Mouse (Mus musculus) hindbrain, postnatal 0 days (tissue): ENCODE measurements around the gene Nhej1. TPM values are rescaled to one million over a fixed set of nuclear protein-coding genes. Genes with fewer than 3 reads are reported as not detected.

Experiments
- ATAC-seq: fragments of 200-750 bp; cut with Nextera tagmentation; 2 replicates; pipeline ENCODE4 v1.8.0; 2017; ENCODE audit warnings: mild to moderate bottlenecking, moderate TSS enrichment, moderate library complexity
- DNase-seq: peaks from one replicate; pipeline ENCODE4 v3.0.0-alpha.2; 2015; ENCODE audit warnings: low spot score
- H3K27ac ChIP-seq: fragments of 300-500 bp; sonication (generic); 2 replicates; pipeline ENCODE4 v1.5.1; 2014; ENCODE audit warnings: mild to moderate bottlenecking
- H3K27me3 ChIP-seq: fragments of 300-500 bp; sonication (generic); 2 replicates; pipeline ENCODE4 v1.6.1; 2014; ENCODE audit warnings: low read length, mixed read lengths; ENCODE audit not compliant: insufficient read depth
- H3K36me3 ChIP-seq: fragments of 300-500 bp; sonication (generic); 2 replicates; pipeline ENCODE4 v1.6.1; 2014; ENCODE audit warnings: low read length, mixed read lengths; ENCODE audit not compliant: insufficient read depth
- H3K4me1 ChIP-seq: fragments of 300-500 bp; sonication (generic); 2 replicates; pipeline ENCODE4 v1.6.1; 2014; ENCODE audit warnings: antibody characterized with exemption, low read length, mixed read lengths; ENCODE audit not compliant: insufficient read depth
- H3K4me2 ChIP-seq: fragments of 300-500 bp; sonication (generic); 2 replicates; pipeline ENCODE4 v1.6.1; 2014; ENCODE audit warnings: low read depth, mild to moderate bottlenecking, low read length, moderate library complexity, mixed read lengths
- H3K4me3 ChIP-seq: fragments of 300-500 bp; sonication (generic); 2 replicates; pipeline ENCODE4 v1.5.1; 2014; ENCODE audit warnings: low read length
- H3K9ac ChIP-seq: fragments of 300-500 bp; sonication (generic); replicated peaks from 2 replicates; pipeline ENCODE4 v1.6.1; 2014; ENCODE audit warnings: mild to moderate bottlenecking, low read length, moderate library complexity, mixed read lengths
- H3K9me3 ChIP-seq: fragments of 300-500 bp; sonication (generic); 2 replicates; pipeline ENCODE4 v1.6.1; 2016; ENCODE audit warnings: low read length, mixed read lengths
- CTCF ChIP-seq: IDR thresholded peaks from 2 replicates; pipeline ENCODE4 v1.5.1; 2016; ENCODE audit warnings: antibody characterized with exemption, control low read depth, low read depth
- WGBS: fragments of 180-500 bp; shearing (Covaris S2); extraction: QIAGEN DNeasy Blood & Tissue Kit; methylation state at CpG from one replicate; pipeline ENCODE4 v1.1.7; 2014; 5-methylcytosine and 5-hydroxymethylcytosine counted together
- polyA plus RNA-seq: library from polyadenylated mRNA; unstranded; fragments of >200 nt; fragmentation: Nextera tagmentation; extraction: Ambion mirVana; gene quantifications from 2 replicates; pipeline ENCODE4 v1.2.1, GENCODE M21; 2015
- total RNA-seq: library from RNA; depleted of rRNA; stranded (reverse); fragments of >200 nt; gene quantifications from 2 replicates; pipeline ENCODE4 v1.2.3, GENCODE M21; 2014

The Nhej1 gene
- total and polyA plus RNA-seq, 2 experiments from 2014 or later = 4.4 to 5.2 TPM

GRCm38 (mm10) chr1:74962853-74963227, 162.2 kb downstream of the Nhej1 start:
- ATAC-seq (no peak), DNase-seq (no peak)
- H3K9me3 ChIP-seq = no peaks in the 10 kb centered on the region
- no peak overlapping the region for H3K27ac ChIP-seq
- peaks cover 4% of the 10 kb centered on the region; the same call in 1 of the 2 replicates for H3K4me1 ChIP-seq
- H3K4me3 ChIP-seq = no peak overlapping the region
- WGBS = 89% methylated on average over 5 of the region's 5 CpGs
- H3K4me2 ChIP-seq = no peak overlapping the region
- H3K27me3 ChIP-seq = no peaks in the 10 kb centered on the region
- TF ChIP-seq CTCF = no peak
- no peak overlapping the region for H3K9ac ChIP-seq
- H3K36me3 ChIP-seq = no peaks in the 10 kb centered on the region

GRCm38 (mm10) chr1:74962126-74962852, 162.7 kb downstream of the Nhej1 start:
- no peak for TF ChIP-seq CTCF
- Histone ChIP-seq H3K27ac (no peak overlapping the region), H3K27me3 (no peaks in the 10 kb centered on the region), H3K9me3 (no peaks in the 10 kb centered on the region), H3K9ac (no peak overlapping the region), H3K4me1 (peaks cover 4% of the 10 kb centered on the region; the same call in 1 of the 2 replicates), H3K4me2 (no peak overlapping the region), H3K4me3 (no peak overlapping the region), H3K36me3 (no peaks in the 10 kb centered on the region)
- DNase-seq (no peak), ATAC-seq (no peak)
- WGBS = 79% methylated on average over 5 of the region's 5 CpGs

GRCm38 (mm10) chr1:74961722-74962121, 163.3 kb downstream of the Nhej1 start:
- Histone ChIP-seq H3K9ac (no peak overlapping the region), H3K9me3 (no peaks in the 10 kb centered on the region), H3K4me3 (no peak overlapping the region), H3K4me2 (no peak overlapping the region), H3K27me3 (no peaks in the 10 kb centered on the region), H3K4me1 (peaks cover 4% of the 10 kb centered on the region; the same call in 1 of the 2 replicates), H3K36me3 (no peaks in the 10 kb centered on the region), H3K27ac (no peak overlapping the region)
- WGBS = 94% methylated on average over 7 of the region's 7 CpGs
- DNase-seq = no peak
- ATAC-seq = no peak
- TF ChIP-seq CTCF = no peak

- no peak for TF ChIP-seq CTCF
- H3K4me1 ChIP-seq = peaks cover 4% of the 10 kb centered on the region; the same call in 1 of the 2 replicates
- 95% methylated on average over 7 of the region's 7 CpGs for WGBS
These were observed 164.9 kb downstream of the Nhej1 start for GRCm38 (mm10) chr1:74960059-74960458.

GRCm38 (mm10) chr1:74951556-74952210, 173.3 kb downstream of the Nhej1 start, which contains the start of gene Ihh:
Gene Ihh (minus strand): TSS chr1:74951672.
- Histone ChIP-seq H3K4me3 (peak within 1 kb of the TSS; percentile 33), H3K36me3 (no peaks in the 10 kb centered on the region), H3K4me2 (peak within 1 kb of the TSS; percentile 57), H3K27me3 (peaks cover 77% of the 10 kb centered on the region), H3K9me3 (no peaks in the 10 kb centered on the region), H3K27ac (no peak within 1 kb of the TSS), H3K4me1 (peaks cover 12% of the 10 kb centered on the region), H3K9ac (0 out of 2 replicates have a peak within 1 kb of the TSS, but pooled peaks have one; percentile 9)
- ATAC-seq (no peak), DNase-seq (no peak)
- 2% methylated on average over 50 of the region's 55 CpGs for WGBS
- TF ChIP-seq CTCF = no peak

More at GRCm38 (mm10) chr1:74960059-74960458, 164.9 kb downstream of the Nhej1 start:
- Histone ChIP-seq H3K36me3 (no peaks in the 10 kb centered on the region), H3K9me3 (no peaks in the 10 kb centered on the region), H3K27me3 (peaks cover 5% of the 10 kb centered on the region), H3K9ac (no peak overlapping the region), H3K4me3 (no peak overlapping the region), H3K4me2 (no peak overlapping the region), H3K27ac (no peak overlapping the region)
- no peak for DNase-seq
- ATAC-seq = no peak

- Histone ChIP-seq H3K9me3 (no peaks in the 10 kb centered on the region), H3K36me3 (no peaks in the 10 kb centered on the region), H3K4me1 (peaks cover 12% of the 10 kb centered on the region), H3K27me3 (peaks cover 77% of the 10 kb centered on the region), H3K4me3 (peak overlapping the region; percentile 33), H3K4me2 (peak overlapping the region; percentile 57), H3K9ac (0 out of 2 replicates have a peak overlapping the region, but pooled peaks have one; percentile 9), H3K27ac (no peak overlapping the region)
- ATAC-seq (no peak), DNase-seq (peak; percentile 28)
- no peak for TF ChIP-seq CTCF
- under 1% methylated on average over 73 of the region's 84 CpGs for WGBS
These were observed 174.2 kb downstream of the Nhej1 start for GRCm38 (mm10) chr1:74950576-74951490.
